Mouse (Mus musculus) neural tube, embryonic 13.5 days (tissue): ENCODE data around the gene Tmem8. TPM values are rescaled to one million over a fixed set of nuclear protein-coding genes. Genes with fewer than 3 reads are reported as not detected.

Source experiments
- ATAC-seq: fragments of 200-750 bp; cut with Nextera tagmentation; 2 replicates; pipeline ENCODE4 v1.8.0; 2017; ENCODE audit warnings: low read depth, mild to moderate bottlenecking, moderate TSS enrichment, moderate library complexity
- H3K27ac ChIP-seq: fragments of 300-500 bp; sonication (generic); replicated peaks from 2 replicates; pipeline ENCODE4 v1.5.1; 2015; ENCODE audit warnings: moderate library complexity, mild to moderate bottlenecking, inconsistent platforms
- H3K27me3 ChIP-seq: fragments of 300-500 bp; sonication (generic); 2 replicates; pipeline ENCODE4 v1.6.1; 2015; ENCODE audit warnings: mild to moderate bottlenecking, inconsistent platforms
- H3K36me3 ChIP-seq: fragments of 300-500 bp; sonication (generic); 2 replicates; pipeline ENCODE4 v1.6.1; 2015; ENCODE audit warnings: mild to moderate bottlenecking, inconsistent platforms
- H3K4me1 ChIP-seq: fragments of 300-500 bp; sonication (generic); replicated peaks from 2 replicates; pipeline ENCODE4 v1.6.1; 2015; ENCODE audit warnings: inconsistent platforms
- H3K4me2 ChIP-seq: fragments of 300-500 bp; sonication (generic); 2 replicates; pipeline ENCODE4 v1.6.1; 2015; ENCODE audit warnings: inconsistent platforms, mild to moderate bottlenecking, moderate library complexity
- H3K4me3 ChIP-seq: fragments of 300-500 bp; sonication (generic); 2 replicates; pipeline ENCODE4 v1.5.1; 2015; ENCODE audit warnings: mild to moderate bottlenecking, inconsistent platforms
- H3K9ac ChIP-seq: fragments of 300-500 bp; sonication (generic); 2 replicates; pipeline ENCODE4 v1.6.1; 2015; ENCODE audit warnings: moderate library complexity, mild to moderate bottlenecking, inconsistent platforms
- H3K9me3 ChIP-seq: fragments of 300-500 bp; sonication (generic); 2 replicates; pipeline ENCODE4 v1.6.1; 2016; ENCODE audit warnings: inconsistent platforms
- WGBS: fragments of 180-500 bp; shearing (Covaris S2); methylation state at CpG from one replicate; pipeline ENCODE4 v1.1.7; 2015; 5-methylcytosine and 5-hydroxymethylcytosine counted together
- polyA plus RNA-seq: library from polyadenylated mRNA; unstranded; fragments of >200 nt; fragmentation: Nextera tagmentation; extraction: Ambion mirVana; gene quantifications from 2 replicates; pipeline ENCODE4 v1.2.1, GENCODE M21; 2015

Gene Tmem8
- polyA plus RNA-seq, 1 experiment from 2014 or later = 3.3 TPM

- WGBS = 89% methylated on average over 2 of the region's 2 CpGs
- peaks cover 11% of the 10 kb centered on the region; the same call in 1 of the 2 replicates for H3K4me1 ChIP-seq
- no peak overlapping the region for H3K4me2 ChIP-seq
- H3K36me3 ChIP-seq = peaks cover 8% of the 10 kb centered on the region; the same call in 1 of the 2 replicates
- no peak overlapping the region for H3K9ac ChIP-seq
- no peaks in the 10 kb centered on the region for H3K9me3 ChIP-seq
- no peak overlapping the region for H3K27ac ChIP-seq
- H3K4me3 ChIP-seq = no peak overlapping the region
- no peak for ATAC-seq
- no peaks in the 10 kb centered on the region for H3K27me3 ChIP-seq
Measured at GRCm38 (mm10) chr17:26168039-26168438, 54.9 kb downstream of the Tmem8 start.

Other genes starting within 250 kb of the Tmem8 start
- 10.8 and 14.2 TPM in 2 replicates for gene Mcrip2, start 244.5 kb upstream of the Tmem8 start, polyA plus RNA-seq
- gene Mettl26, start 238.2 kb upstream of the Tmem8 start, polyA plus RNA-seq = 56.8 and 65.5 TPM in 2 replicates
- 0.53 and 0.79 TPM in 2 replicates for gene Wfikkn1, start 232.4 kb upstream of the Tmem8 start, polyA plus RNA-seq
- 50.7 and 51.5 TPM in 2 replicates for gene Rab40c, start 193.6 kb upstream of the Tmem8 start, polyA plus RNA-seq
- gene Pigq, start 168.4 kb upstream of the Tmem8 start, polyA plus RNA-seq = 56.1 and 62.3 TPM in 2 replicates
- gene Nhlrc4, start 168.3 kb upstream of the Tmem8 start, polyA plus RNA-seq = not detected in 2 replicates
- gene A930017K11Rik, start 160.7 kb upstream of the Tmem8 start, polyA plus RNA-seq = 0.22 and 0.34 TPM in 2 replicates
- 16.7 and 20.5 TPM in 2 replicates for gene Capn15, start 127.5 kb upstream of the Tmem8 start, polyA plus RNA-seq
- gene Rab11fip3, start 43.7 kb upstream of the Tmem8 start, polyA plus RNA-seq = 25.9 and 28.3 TPM in 2 replicates
- 32.7 and 35.1 TPM in 2 replicates for gene Decr2, start 23.0 kb upstream of the Tmem8 start, polyA plus RNA-seq
- gene Nme4, start 17.7 kb upstream of the Tmem8 start, polyA plus RNA-seq = 29.6 and 32.2 TPM in 2 replicates
- 171 and 174 TPM in 2 replicates for gene Mrpl28, start 10.2 kb downstream of the Tmem8 start, polyA plus RNA-seq
- gene Axin1, start 25.4 kb downstream of the Tmem8 start, polyA plus RNA-seq = 7.1 and 11.6 TPM in 2 replicates
- 0.45 TPM in 1 of 2 replicates, not detected in the other for gene Pdia2, start 85.8 kb downstream of the Tmem8 start, polyA plus RNA-seq
- gene Rgs11, start 89.7 kb downstream of the Tmem8 start, polyA plus RNA-seq = 11.5 and 15.9 TPM in 2 replicates
- gene Arhgdig, start 94.5 kb downstream of the Tmem8 start, polyA plus RNA-seq = 102 and 117 TPM in 2 replicates
- 33.7 and 35.3 TPM in 2 replicates for gene Fam234a, start 130.9 kb downstream of the Tmem8 start, polyA plus RNA-seq
- gene Luc7l, start 139.6 kb downstream of the Tmem8 start, polyA plus RNA-seq = 113 and 116 TPM in 2 replicates